ENCODE assay signal across 9 mouse cellular contexts in genomic region chr10:66914288-66914975, GRCm38 (mm10).
A peak's percentile ranks its signal among the peaks of the same experiment; 100 is the strongest.
DNase-seq lines count a peak whose midpoint lies in the region; ATAC-seq and TF ChIP-seq lines count a peak whose summit lies in the region.
"Had no signal": no experiment of that assay in that cellular context is flagged by ENCODE, and none has a peak within 500 bp of the region (broad histone marks: within the 10 kb centered on the region; RNA-seq: fewer than 3 reads in every experiment).

No protein-coding gene starts in this region.

- TF ChIP-seq CTCF in hindbrain, postnatal 0 days (IDR thresholded peaks at IDR 0.05; ENCODE audit: low read depth), result no peak

- no peaks in the 10 kb centered on the region for H3K27me3 ChIP-seq in hindbrain, postnatal 0 days (ENCODE audit: insufficient read depth, low read length)
- H3K27me3 ChIP-seq in midbrain, embryonic 12.5 days, result peaks cover 2% of the 10 kb centered on the region; the same call in 1 of the 2 replicates

- H3K9ac ChIP-seq in hindbrain, postnatal 0 days (replicated peaks; ENCODE audit: low read length), result no peak overlapping the region
- no peak overlapping the region for H3K9ac ChIP-seq in midbrain, embryonic 12.5 days (replicated peaks)

- no peak overlapping the region for H3K4me3 ChIP-seq in hindbrain, postnatal 0 days (ENCODE audit: low read length)
- H3K4me3 ChIP-seq in midbrain, embryonic 12.5 days, result no peak overlapping the region

- ATAC-seq in hindbrain, postnatal 0 days, result 0 out of 2 replicates have a peak, but pooled peaks have one; percentile 31
- ATAC-seq in midbrain, embryonic 12.5 days (ENCODE audit: low FRiP score, low read depth), result no peak
- no peak for ATAC-seq in erythroid progenitor cell, adult 5-6 weeks (replicated peaks; ENCODE audit: low FRiP score, poor library complexity, severe bottlenecking)

- H3K9me3 ChIP-seq in hindbrain, postnatal 0 days (ENCODE audit: low read length), result no peaks in the 10 kb centered on the region
- no peaks in the 10 kb centered on the region for H3K9me3 ChIP-seq in midbrain, embryonic 12.5 days

- DNase-seq in adrenal gland, adult (ENCODE audit: inconsistent age in 2 of 2, low spot score in 1 of 2), result peak; percentile 69 to 87
- DNase-seq in adrenal gland, postnatal 4 days (ENCODE audit: low spot score in 2 of 2), result no peak
- peak; percentile 67 for DNase-seq in adrenal gland, postnatal 14 days
- no peak for DNase-seq in hindbrain, postnatal 0 days (ENCODE audit: low spot score)
- no peak for DNase-seq in ovary, adult 18-20 months (ENCODE audit: low spot score)
- DNase-seq in layer of hippocampus, postnatal 14 days (ENCODE audit: low spot score in 2 of 2), result no peak
- DNase-seq: thymus, postnatal 36 days had no signal

- H3K36me3 ChIP-seq in hindbrain, postnatal 0 days (ENCODE audit: insufficient read depth, low read length), result no peaks in the 10 kb centered on the region
- no peaks in the 10 kb centered on the region for H3K36me3 ChIP-seq in midbrain, embryonic 12.5 days

- peak overlapping the region; percentile 36; the same call in 1 of the 2 replicates for H3K27ac ChIP-seq in hindbrain, postnatal 0 days
- no peak overlapping the region for H3K27ac ChIP-seq in midbrain, embryonic 12.5 days (replicated peaks)

- WGBS in hindbrain, postnatal 0 days, result 30% methylated on average over 12 of the region's 12 CpGs
- 38% methylated on average over 12 of the region's 12 CpGs for WGBS in midbrain, embryonic 12.5 days

- 0 out of 2 replicates have a peak overlapping the region, but pooled peaks have one; percentile 23 for H3K4me2 ChIP-seq in hindbrain, postnatal 0 days (ENCODE audit: low read depth, low read length)
- peak overlapping the region; percentile 13; the same call in 1 of the 2 replicates for H3K4me2 ChIP-seq in midbrain, embryonic 12.5 days (replicated peaks)

- peaks cover 10% of the 10 kb centered on the region for H3K4me1 ChIP-seq in hindbrain, postnatal 0 days (ENCODE audit: insufficient read depth, low read length)
- H3K4me1 ChIP-seq in midbrain, embryonic 12.5 days, result peaks cover 27% of the 10 kb centered on the region

Comparison
In these comparisons a context has a peak if more than half of its experiments do, and no peak if none do; other contexts are left out.
1. DNase-seq: peak in adrenal gland, adult (2 of 2) and adrenal gland, postnatal 14 days (single experiment); none in adrenal gland, postnatal 4 days (0 of 2), hindbrain, postnatal 0 days (single experiment), ovary, adult 18-20 months (single experiment) and layer of hippocampus, postnatal 14 days (0 of 2).